Mouse (Mus musculus) hindlimb bud, embryonic 11.5 days (tissue): Measurements from ENCODE around the gene Meis2.

Experiments
- DNase-seq: peaks from one replicate; pipeline ENCODE4 v3.0.0-alpha.2; 2012; ENCODE audit warnings: low read depth, low spot score; ENCODE audit errors: extremely low spot score

The Meis2 gene

GRCm38 (mm10) chr2:116065570-116066005 is at the start of gene Meis2:
Gene Meis2 (minus strand): TSS chr2:116065839.
- DNase-seq: no peak

DNA sequence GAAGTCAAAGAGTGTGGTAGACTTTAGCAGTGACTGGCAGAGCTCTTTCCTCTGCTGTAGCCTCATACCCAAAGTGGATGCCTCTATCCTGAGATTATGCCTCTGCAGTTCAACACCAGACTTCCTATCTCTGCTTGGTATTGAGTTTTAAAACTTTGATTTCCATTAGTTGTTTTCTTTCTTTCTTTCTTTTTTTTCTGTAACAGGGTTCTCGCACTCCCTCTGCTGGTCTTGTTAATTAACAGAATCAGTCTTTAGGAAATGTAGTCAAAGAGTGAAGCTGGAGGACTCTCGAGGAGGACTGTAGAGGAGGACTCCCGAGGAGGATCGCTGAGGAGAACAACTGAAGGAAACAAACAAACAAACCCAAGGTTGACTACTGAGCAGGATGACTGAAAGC is 40.6 kb upstream of the Meis2 start:
- DNase-seq: no peak

- DNase-seq: no peak
These were observed 39.5 kb upstream of the Meis2 start for GRCm38 (mm10) chr2:116105179-116105578.

GRCm38 (mm10) chr2:116103411-116103996 is 37.9 kb upstream of the Meis2 start:
- DNase-seq: no peak

GRCm38 (mm10) chr2:116101221-116101620 is 35.6 kb upstream of the Meis2 start:
- DNase-seq: no peak

- DNase-seq: no peak
These were observed 15.3 kb upstream of the Meis2 start for GRCm38 (mm10) chr2:116080961-116081360.

DNA sequence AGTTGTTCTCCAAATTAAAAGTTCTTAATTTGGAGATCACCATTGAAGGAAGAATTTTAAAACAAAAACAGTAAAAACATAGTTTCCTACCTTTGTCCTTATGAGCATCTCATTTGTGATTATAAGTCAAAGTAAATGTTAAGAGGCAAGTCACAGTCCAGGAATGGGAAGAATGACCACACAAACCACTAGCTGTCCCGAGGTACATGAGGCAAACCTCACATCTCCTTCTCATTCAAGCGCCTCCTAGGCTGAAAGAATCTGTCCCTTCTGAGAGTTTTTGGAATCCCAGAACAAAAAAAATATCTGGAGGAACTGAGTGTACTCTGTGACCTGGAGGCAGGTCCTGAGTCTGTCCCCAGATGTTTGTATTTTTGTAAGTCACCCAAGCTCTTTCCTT is 13.2 kb upstream of the Meis2 start:
- no peak for DNase-seq

- no peak for DNase-seq
These were observed 12.1 kb upstream of the Meis2 start for GRCm38 (mm10) chr2:116077716-116078115.

DNA sequence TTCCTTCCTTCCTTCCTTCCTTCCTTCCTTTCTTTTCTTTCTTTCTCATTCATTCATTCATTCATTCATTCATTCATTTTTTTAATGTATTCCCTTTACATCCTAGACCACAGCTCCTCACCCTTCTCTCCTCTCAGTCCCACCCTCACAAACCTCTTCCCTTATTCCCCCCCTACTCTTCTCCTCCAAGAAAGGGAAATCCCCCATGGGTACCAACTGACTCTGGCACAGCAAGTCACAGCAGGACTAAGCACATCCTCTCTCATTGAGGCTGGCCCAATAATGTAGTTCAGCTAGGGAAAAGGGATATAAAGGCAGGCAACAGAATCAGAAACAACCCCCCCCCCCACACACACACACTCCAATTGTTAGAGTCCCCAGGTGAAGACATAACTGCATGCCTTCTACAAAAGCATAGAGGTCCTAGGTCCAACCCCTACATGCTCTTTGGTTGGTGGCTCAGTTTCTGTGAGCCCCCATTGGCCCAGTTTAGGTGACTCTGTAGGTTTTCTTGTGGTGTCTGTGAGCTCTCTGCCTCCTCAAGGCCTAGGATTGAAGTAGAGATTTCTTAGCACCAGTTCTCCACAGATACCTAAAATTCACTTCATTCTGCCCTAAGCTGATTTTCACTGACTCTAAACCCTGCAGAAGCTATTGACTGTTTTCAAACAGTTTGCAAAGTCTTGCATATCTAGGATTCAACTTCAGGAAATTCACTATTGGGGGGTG is 11.3 kb upstream of the Meis2 start:
- no peak for DNase-seq

GRCm38 (mm10) chr2:116075902-116076301 is 10.3 kb upstream of the Meis2 start:
- DNase-seq: no peak

DNA sequence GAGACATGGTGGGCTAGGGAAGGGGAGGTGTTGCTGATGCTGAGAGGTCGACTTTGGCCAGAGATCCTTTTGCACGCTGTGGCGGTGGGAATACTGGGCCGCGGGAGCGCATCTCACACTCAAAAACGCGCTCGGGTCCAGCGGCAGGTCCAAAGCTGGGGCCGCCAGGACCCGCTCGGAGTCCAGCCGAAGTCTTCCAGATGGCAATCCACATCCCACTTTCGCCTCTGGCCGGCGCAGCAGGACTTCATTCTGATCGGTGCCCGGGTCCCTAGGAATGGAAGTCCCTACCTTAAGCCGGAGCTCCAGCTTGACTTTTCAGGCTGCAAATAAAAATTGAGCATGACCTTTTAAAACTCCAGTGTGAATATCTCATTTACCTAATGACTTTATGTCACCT is 9.8 kb upstream of the Meis2 start:
- no peak for DNase-seq

DNA sequence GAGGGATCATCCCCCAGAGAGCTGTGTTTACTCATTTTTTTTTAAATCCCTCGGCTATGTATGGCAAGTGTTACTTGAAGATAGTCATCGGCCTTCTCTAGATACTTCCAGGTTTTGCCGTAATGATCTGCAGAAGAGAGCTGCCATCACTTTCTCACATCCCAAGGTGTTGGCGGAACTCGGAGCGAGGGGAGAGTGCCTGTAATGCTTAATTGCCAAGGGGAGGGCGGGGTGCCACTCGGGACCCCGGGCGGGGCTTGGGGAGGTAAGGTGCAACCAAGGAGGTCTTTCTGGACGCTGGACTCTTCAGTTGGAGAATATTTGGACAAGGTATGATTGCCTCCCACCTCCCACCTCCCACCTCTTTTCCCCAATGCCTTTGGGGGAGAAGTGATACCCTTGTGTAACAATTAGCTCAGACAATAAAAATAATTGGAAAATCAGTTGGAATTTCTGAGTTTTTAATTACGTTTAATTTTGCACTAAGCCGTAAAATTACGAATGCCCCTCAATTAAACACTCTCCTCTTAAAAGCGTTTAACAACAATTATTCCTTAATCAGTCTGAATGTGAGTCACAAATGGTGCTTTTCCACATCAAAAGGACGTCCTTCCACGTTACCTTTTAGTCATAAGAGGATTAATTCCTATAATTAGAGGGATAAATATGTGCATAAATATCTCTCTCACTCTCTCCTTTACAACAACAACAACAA is 9.2 kb upstream of the Meis2 start:
- DNase-seq: no peak

DNA sequence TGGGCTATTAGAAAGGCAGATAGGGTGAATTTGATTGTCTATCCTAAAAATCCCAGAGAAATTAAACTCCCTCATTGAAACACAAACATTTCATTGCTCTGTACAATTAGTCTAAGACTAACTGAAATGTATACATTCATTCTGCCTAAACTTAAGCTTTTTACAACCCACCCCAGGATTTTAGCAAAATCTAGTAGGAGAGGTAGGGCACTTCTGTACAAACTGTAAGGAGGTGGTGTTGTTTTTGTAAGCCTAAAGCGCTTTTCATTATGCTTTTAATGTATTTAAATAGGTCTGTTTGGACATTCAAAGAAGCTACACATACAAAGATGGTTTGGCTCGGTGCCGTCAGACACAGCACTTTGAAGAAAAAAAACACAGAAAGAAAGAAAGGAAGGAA is 8.4 kb upstream of the Meis2 start:
- no peak for DNase-seq

GRCm38 (mm10) chr2:116073311-116073904 is 7.8 kb upstream of the Meis2 start:
- no peak for DNase-seq

- DNase-seq: no peak
These were observed 7.1 kb upstream of the Meis2 start for GRCm38 (mm10) chr2:116072706-116073105.

- no peak for DNase-seq
These were observed 6.6 kb upstream of the Meis2 start for GRCm38 (mm10) chr2:116072321-116072640.

DNA sequence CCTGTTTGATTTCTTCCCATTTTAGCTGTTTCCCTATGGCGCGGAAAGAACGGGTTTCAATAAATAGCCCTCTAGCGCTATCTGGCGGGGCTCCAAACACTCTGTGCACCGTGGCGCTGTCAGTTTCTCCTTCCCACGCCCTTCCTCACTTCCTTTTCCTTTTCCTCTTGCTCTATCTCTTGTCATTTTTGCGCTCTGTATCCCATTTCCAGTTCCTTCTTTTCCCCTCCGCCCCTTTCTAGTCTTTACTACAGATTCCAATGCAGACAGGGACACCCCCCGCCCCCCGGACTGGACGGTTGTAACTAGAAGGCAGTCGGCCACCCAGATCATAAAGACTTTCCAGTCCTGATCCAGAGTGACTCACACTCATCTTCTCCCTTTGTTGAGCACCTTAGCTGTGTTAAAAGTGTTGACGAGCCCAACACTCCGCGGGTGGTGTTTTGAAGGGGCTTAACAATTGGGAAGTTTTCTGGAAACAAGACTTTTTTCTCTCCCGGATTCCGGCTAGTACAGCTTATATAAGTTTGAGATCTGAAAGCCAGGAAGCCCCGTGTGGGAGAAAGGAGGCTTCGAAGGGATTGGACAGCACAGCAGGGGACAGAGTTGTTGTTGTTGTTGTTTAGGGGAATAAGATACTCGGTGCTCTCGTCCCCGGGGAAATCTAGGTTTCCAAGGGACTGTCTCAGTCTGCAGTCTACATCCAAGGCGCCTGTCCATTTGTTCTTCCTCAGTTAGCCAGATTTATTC is 6.1 kb upstream of the Meis2 start:
- DNase-seq: no peak

GRCm38 (mm10) chr2:116070614-116071425 is 5.2 kb upstream of the Meis2 start:
- DNase-seq: no peak

GRCm38 (mm10) chr2:116069451-116070225 is 4.0 kb upstream of the Meis2 start:
- DNase-seq: no peak

GRCm38 (mm10) chr2:116068901-116069300 is 3.3 kb upstream of the Meis2 start:
- DNase-seq: no peak
